Mouse (Mus musculus): ENCODE measurements around the gene Adamts6. TPM values are rescaled to one million over a fixed set of nuclear protein-coding genes. Genes with fewer than 3 reads are reported as not detected.

The Adamts6 gene
- polyA plus RNA-seq, 1 experiment from 2014 or later, result 2.3 TPM

Other genes starting within 250 kb of the Adamts6 start
- gene Nln, start 178.2 kb upstream of the Adamts6 start, polyA plus RNA-seq (2015; fragmentation: Nextera tagmentation; extraction: Ambion mirVana), result 16.1 and 18.6 TPM in 2 replicates
- 5.9 and 6.5 TPM in 2 replicates for gene Sgtb, start 178.1 kb upstream of the Adamts6 start, polyA plus RNA-seq (2015; fragmentation: Nextera tagmentation; extraction: Ambion mirVana)
- 66.2 and 69.8 TPM in 2 replicates for gene Trappc13, start 109.4 kb upstream of the Adamts6 start, polyA plus RNA-seq (2015; fragmentation: Nextera tagmentation; extraction: Ambion mirVana)
- 19.0 and 20.8 TPM in 2 replicates for gene Trim23, start 109.0 kb upstream of the Adamts6 start, polyA plus RNA-seq (2015; fragmentation: Nextera tagmentation; extraction: Ambion mirVana)
- 77.8 and 82.9 TPM in 2 replicates for gene Cenpk, start 59.2 kb upstream of the Adamts6 start, polyA plus RNA-seq (2015; fragmentation: Nextera tagmentation; extraction: Ambion mirVana)
- 17.4 and 18.8 TPM in 2 replicates for gene Ppwd1, start 59.0 kb upstream of the Adamts6 start, polyA plus RNA-seq (2015; fragmentation: Nextera tagmentation; extraction: Ambion mirVana)